Mouse (Mus musculus): ENCODE data around the gene Snrnp40.

The Snrnp40 gene

DNA sequence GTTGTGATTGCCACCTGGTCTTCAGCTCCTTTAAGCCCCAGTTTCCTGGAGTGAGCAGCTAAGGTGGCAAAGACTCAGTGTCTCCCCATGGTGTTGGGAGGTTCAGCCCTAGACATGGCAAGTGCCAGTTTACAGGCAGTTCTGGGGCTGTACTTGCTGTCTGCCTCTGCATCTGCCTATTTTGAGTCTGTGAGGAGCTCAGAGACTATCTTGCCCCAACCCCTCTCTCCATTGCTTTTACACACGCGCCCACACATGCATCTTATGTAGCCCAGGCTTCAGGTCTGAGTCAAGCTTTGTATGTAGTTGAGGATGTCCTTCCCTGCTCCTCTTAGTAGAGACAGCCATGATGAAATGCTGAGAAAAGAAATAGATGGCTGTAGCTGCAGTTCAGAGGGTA lies 19.2 kb downstream of the Snrnp40 start:
- no peak for DNase-seq (ENCODE audit: low read depth, low spot score)

DNA sequence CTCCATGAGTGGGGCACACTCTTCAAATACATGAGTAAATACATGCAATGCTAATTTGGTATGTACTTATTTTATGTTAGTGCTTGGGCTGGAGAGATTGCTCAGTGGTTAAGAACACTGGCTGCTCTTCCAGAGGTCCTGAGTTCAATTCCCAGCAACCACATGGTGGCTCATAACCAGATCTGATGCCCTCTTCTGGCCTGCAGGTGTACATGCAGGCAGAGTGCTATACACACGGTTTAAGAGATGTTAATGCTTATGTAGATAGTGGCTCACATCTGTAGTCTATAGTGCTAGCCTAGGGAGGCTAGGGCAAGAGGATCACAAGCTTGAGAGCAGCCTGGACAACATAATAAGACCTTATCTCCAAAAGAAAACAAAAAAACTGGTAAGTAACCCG lies 20.5 kb downstream of the Snrnp40 start:
- no peak for DNase-seq (ENCODE audit: low read depth, low spot score)

DNA sequence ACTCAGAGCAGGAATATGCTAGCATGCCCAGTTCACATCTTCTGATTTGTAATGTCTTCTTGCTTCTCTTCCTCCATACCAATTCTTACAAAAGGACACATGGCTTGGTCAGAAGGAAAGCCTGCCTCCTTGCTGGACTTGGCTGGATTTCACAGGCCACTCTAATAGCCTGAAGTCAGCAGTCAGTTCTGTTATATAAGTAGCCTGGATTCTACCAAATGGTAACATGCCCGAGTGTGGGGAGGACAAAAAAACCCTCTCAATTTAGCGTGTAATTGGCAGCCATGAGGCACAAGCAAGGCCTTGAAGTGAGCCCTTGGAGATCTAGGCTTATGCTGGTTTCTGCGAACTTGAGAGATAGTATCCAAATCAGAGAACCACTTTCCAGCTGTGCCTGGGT lies 27.3 kb downstream of the Snrnp40 start:
- DNase-seq (ENCODE audit: low read depth, low spot score), result no peak

DNA sequence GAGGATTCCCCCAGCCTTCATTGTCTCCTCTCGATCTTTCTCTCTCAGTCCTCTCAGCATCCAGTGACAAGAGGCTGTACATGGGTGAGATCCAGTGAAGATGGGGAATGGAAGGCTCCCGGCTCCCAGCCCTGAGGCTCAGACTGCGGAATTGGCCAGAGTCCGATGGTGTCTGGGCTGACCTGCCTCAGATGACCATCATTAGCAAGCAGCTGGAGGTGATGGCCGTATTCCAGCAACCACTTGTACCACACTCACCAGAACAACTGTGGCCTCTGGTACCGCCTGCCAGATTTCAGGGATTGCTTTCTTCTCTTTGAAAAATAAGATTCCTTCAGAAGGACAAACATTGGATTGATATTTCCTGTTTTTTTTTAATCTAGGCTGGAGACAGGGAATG lies 29.6 kb downstream of the Snrnp40 start:
- no peak for DNase-seq (ENCODE audit: low read depth, low spot score)

DNA sequence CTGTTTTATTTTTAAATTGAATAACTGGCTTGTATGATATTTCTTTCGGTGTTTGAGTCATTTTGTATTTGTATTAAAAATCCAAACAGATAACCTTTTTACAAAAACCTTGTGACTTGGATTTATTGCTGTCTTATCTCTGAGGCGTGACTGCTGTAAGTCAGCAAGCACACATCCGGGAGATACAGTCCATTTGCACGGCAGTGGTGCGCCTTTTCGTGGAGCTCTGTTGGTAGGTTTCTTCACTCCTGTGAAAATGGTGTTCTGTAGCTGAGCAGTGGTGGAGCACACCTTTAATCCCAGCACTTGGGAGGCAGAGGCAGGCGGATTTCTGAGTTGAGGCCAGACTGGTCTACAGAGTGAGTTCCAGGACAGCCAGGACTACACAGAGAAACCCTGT lies 30.0 kb downstream of the Snrnp40 start:
- no peak for DNase-seq (ENCODE audit: low read depth, low spot score)

DNA sequence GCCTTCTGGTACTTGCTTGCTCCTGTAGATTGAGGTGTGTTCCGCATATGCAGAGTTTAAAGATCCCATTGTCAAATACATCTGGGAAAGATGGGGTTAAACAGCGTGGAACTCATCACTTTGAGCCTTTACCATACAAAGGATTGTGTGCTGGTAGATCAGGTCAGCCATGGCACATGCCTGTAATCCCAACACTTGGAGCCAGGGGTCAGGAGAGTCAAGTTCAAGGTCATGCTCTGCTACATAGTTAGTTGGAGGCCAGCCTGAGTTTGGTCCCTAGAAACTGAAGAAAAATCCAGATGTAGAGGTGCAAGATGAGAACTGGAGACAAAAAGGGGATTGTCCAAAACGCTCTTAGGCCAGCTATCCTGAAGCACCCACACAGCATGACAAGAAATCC lies 31.3 kb downstream of the Snrnp40 start:
- no peak for DNase-seq (ENCODE audit: low read depth, low spot score)
